Mouse (Mus musculus) lung, postnatal 4 days (tissue): ENCODE results near the gene Zc4h2.

Experiments used
- DNase-seq, 2 experiments: peaks; one replicate each; pipeline ENCODE4 v3.0.0; 2021

Gene Zc4h2

DNA sequence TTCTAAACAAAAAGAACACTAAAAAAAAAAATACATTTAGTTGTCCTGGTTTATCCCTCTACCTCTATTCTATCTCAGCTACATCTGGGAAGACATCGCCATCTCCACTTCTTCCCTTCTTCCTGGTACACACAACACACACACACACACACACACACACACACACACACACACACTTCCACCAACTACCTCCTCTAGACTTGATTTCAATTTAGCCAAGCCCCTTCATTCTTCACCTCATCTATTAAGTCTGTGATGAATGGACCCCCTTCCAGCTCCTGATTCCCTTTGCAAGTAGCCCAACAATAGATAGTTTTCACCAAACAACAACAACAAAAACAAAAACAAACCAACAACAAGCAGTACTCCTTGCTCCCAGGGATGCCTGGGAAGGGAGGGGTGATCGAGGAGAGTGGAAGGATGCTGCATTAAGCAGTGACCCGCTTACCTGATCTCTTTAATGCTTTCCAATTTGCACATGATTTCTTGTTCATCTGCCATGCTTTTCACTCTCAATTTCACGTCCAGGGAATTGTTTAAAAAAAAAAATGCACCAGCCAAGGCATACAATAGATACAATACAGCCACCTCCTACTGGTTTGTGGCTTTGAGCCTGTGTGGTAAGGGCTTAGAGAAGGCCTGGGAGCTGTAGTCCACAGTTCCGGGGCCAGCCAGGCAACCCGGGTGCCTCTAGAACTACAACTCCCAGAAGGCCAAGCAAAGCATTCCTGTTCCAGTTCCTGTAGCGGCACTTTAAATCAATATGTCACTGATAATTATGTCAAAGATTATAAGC is at the start of gene Zc4h2:
Zc4h2 (minus strand) TSS at position 706 of the 796 bp plus-strand sequence.
- peak; percentile 77 to 78 for DNase-seq

DNA sequence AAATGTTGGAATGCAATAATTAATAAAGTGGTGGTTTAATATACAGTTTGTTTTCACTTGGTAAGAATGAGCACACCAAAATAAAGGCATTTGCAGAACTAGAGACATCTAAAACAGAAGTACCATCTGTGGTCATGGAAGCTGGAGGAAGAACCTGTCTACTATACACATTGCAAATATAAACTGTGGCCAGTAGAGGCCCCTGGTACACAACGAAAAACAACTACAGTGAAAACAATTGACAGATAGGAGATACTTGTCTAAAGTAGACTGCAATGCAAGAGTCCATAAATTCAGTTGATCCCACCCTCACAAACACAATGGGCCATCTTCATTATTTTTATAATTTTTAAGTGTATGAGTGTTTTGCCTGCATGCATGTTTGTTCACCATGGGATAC is 28.8 kb upstream of the Zc4h2 start:
- DNase-seq, result no peak

GRCm38 (mm10) chrX:95682206-95682605 is 23.9 kb upstream of the Zc4h2 start:
- no peak for DNase-seq

DNA sequence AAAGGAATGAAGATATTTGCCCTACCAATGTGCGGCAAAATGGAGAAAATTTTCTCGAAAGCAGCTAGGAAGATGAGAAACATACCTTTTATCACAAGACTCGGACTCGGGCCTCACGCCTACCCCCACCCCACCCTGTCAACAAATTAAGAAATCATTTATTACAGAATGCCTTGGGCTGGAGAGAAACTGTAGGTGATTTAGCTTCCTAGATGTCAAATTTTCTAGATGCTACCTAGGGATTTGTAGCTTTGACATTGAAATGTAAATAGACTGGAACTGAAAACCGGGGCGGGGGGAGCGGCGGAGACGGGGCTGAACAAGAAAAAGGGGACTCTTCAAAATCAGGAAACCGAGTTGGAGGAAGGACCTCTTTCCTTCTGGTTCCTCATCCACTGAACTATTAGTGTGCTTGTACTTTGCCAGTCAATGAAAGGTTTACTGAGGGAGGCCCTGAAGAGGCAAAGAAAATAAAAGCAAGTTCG is 333 bp upstream of the Zc4h2 start:
- DNase-seq, result peak in 1 of 2 experiments; percentile 16

DNA sequence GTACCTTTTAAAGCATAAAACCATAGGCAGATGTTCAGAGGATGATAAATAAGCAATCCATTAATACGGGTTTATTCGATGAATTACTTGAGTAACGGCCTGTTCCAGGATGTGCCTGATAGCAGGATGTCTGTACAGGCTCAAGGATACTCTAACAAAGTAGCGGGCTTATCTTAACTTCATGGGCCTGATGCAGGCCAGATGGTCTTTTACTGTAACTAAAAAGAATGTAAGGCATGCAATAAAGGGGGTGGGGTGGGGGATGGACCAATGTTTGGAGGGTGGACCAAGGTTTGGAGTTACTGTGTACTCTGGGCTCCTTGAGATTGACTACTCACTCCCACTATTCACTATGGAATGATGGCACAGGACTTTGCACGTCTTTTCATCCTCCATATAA is 57.7 kb downstream of the Zc4h2 start:
- no peak for DNase-seq
